Mouse (Mus musculus) mouse trophoblast stem cell (cell line): ENCODE data around the gene AI182371.

Experiments used
- in situ Hi-C, 2 experiments: fragments of 300-500 bp; cut with MseI, MboI; formaldehyde crosslinking; loops; 2 replicates in 1 of 2; 3 replicates in 1 of 2; pipeline ENCODE4 v1.15.1; 2025

The AI182371 gene

DNA sequence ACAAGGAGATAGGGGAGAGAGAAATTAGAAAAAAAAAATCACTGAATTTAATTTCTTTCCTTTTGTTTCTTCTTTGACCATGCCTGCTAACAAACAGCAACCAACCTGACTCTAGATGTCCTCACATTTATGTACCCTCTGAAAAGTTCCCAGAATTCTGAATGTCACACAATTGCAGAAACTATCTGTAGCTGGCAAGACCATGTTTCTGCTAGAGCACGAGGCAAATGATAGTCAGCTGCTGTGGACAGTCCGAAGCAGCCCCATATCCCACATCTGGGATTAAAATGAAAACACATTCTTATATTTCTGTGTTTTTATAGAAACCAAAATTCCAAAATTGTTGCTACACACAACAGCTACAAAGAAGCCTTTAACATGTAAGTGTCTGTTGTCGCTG is at the start of gene AI182371:
AI182371 (minus strand) TSS at position 101 of the 400 bp plus-strand sequence.
- in situ Hi-C loops = loop anchor here in 1 of 2 experiments (5.0 kb wide), 1 partner anchor 49 kb away; no protein-coding TSS in a partner anchor

DNA sequence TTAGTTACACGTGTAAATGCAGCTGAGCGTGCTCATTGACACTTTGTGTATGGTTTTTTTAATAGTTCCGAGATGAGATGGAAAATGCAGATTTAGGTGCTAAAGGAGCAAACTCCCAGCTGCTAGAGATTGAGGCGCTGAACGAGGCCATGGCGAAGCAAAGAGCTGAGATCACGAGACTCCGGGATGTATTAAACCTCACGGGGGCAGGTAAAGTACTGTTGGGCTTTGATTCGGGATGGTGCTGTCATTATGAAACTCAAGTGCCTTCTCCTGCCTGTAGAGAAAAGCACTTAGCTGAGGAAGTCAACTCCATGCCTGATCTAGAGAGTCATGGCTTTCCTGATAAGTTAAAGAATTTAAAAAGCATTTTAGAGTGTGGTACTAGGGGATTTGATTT is 47.5 kb upstream of the AI182371 start:
- in situ Hi-C loops = no loop called here

DNA sequence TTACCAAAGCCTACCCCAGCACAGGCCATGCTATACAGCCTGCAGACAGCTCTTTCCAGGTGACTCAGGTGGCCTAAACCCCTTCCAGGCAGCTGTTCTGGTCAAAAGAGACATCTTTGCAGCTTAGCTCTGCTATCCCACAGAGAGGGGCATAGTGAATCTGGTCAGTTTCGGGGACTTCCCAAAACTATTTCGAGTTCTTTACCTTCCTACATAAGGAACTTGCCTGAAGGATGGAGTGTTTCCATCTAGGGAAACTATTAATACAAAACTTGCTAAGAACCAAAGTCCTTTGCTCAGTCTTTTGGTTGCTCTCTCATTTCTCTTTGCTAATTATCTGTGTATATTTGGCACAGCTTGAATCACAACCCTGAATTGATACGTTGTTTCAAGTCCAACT is 40.3 kb upstream of the AI182371 start:
- in situ Hi-C loops = no loop called here

DNA sequence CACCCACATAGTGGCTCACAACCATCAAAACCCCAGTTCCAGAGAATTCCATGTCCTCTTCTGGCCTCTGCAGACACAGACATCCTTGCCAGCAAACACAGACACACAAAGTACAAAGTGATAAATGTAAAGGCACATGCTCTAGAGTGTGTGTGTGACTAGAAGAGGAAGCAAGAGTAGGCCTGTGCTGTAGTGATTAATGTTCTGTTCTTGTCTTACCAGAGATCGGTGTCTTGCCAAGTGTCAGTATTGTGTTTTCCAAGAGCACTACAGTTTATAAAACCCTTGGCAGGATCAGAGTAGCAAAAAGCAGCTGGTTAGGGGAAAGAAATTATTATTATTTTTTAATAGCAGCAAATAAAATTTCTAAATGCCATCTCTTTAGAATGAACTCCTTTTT is 37.2 kb upstream of the AI182371 start:
- in situ Hi-C loops = no loop called here

DNA sequence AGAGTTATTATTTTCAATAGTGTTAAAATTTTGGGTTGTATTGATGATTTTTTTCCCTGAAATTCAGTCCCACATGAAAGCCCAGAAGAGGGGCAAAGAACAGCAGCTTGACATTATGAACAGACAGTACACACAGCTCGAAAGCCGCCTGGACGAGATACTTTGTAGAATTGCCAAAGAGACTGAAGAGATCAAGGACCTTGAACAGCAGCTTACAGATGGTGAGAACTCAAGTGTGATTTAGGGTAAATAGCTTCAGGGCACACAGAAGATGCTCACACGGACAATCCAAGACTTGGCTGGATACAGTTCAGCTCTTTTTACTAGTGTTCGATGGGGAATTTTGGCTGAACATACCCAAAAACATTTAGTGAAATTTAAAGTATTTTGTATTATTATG is 32.5 kb upstream of the AI182371 start:
- in situ Hi-C loops = no loop called here

DNA sequence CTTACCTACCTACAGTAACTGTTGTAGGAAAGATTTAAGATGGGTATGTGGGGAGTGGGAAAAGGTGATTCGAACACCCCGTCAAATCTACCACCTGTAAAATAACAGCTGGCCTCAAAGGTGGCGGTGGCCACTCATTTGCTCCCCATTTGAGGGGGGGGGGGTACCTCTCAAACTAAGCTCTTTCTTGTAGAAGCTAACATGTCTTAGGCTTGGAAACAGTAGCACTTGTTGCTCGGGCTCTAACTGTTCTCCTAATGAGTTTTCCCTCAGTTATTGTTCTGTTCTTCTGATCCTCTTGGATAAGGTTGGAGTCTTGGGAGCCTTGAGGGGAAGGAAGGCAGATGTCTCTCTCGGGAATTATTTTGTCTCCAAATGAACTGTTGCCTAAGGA is 31.3 kb upstream of the AI182371 start:
- in situ Hi-C loops = no loop called here

DNA sequence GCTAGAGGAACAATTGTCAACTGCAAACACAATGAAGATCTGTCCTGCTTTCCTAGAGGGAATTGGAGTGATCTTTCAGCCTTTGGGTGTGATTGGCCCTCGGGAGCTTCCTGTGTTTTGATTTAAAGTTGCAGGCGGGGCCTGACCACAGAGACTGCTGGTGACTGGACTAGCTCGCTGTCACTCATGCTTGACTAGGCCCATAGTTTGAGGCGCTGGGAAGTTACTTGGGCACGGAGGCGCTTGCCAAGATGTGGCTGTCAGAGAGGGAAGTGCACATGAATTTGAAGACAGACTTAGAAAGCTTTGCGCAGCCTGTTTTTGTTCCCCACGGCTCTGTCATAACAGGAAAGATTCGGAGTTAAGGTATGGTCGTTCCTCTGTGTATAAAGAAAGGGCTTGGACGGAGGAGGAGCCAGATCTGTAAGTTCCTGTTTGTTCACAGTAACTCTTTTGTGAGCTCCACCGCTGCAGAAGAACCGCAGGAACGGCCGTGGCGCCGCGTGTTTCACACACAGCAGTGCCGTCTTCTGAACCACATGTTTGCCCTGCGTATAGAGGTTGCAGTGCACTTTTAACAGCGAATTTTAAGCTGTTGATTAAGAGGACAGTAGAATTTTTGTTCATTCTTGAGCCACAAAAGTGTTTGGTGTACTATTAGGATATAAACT is 30.8 kb upstream of the AI182371 start:
- in situ Hi-C loops = no loop called here

DNA sequence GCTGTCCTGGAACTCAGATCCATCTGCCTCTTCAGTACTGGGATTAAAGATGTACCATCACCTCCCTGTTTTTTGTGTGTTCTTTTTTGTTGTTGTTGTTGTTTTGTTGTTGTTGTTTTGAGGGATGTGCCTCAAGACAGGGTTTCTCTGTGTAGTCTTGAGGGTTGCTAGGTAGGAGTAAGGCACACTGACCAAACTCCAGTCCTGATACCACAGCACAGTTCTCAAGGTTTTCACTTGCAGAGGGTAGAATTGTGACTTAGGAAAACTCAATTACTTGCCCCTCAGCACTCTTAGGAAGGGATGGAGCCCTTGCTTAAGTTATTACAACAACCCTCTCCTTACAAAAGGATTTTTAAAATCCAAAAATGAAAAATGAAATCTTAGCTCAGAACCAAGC is 30.1 kb upstream of the AI182371 start:
- in situ Hi-C loops = no loop called here

DNA sequence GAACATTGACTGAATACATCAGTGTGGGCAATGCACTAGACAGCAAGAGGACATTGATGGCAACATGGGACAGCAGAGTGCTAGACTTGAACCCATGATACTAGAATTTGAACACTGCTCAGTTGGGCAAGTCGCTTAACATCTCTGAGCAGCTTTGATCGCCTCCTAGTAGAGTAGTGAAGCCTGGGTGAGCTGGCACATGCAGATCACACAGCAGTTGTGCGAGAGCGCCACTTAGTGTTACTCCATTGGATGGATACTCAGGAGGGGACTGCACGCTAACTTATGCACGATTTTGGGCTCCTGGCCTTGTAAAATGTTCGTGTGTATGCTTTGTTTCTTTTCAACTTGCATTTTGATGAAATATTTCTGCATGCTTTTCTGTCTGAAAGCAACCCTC is 23.4 kb upstream of the AI182371 start:
- in situ Hi-C loops = no loop called here

DNA sequence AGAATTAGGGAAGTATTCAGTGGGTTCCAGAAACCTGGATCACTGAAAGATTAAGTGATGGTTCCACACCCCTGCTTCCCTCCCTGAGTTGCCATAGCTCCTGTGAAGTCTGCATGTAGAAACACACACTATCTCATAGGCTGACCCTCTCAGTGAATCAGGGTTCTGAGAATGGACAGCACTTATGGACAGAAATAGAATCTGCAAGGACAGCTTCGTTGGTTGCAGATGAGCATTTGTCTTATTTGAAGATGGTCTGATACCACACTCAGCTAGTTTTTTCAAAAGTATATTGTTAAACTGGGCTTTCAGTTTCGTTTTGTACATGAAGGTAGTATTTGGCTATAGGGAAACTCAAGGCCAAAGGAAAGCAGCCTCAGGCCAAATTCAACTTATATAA is 9.2 kb upstream of the AI182371 start:
- in situ Hi-C loops = no loop called here

DNA sequence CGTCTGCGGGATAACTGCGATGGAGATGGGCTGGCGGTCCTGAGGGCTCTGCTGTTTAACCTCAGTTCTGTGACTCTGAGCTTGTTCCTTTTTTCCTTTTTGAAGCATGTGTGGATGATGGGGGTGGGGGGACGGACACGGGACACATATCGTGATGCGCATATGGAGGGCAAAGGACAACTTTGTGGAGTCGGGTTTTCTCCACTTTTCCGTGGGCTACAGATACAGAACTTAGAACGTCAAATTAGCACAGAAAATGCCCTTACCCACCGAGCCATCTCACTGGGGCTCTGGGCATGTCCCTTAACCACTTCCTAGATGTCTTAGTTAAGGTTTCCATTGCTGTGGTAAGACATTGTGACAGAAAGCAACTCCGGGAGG is 8.6 kb upstream of the AI182371 start:
- in situ Hi-C loops = loop anchor here in 1 of 2 experiments (5.0 kb wide), 1 partner anchor 63 kb away; no protein-coding TSS in a partner anchor

DNA sequence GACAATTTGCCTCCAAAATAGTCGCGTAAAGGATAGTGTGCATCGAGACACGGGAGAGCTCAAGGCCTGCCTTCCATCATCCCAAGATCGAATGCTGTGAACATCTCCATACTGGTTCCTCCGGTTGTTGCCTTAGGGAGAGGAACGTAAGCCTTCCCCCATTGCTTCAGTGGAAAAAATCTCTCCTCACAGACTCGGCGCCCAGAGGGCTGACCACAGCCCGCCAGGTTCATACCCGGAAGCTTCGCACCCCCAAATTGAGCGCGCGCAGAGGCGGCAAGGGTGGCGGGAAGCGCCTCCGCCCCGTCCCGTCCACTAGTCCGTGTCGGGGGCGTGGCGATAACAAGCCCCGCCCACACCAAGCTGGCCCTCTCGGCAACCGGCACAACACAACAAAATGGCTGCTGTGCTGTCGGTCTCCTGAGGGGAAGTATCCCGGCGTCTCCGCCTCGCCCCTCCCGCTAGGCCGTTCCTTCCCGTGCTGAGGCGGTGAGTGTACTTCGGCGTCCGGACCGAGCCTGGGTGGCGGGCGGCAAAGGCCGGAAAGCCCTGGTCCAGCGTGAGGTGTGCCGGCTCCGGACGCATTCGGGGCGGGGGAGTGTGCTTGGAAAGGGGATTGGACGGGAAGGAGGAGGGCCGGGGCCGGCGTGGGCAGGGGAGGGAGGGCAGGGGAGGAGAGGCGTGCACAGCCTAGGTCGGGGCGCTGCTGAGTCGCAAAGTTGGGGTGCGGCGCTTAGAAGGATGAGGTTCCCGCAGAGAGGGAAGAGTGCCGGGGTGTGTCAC is 8.0 kb upstream of the AI182371 start, which contains the start of gene Cntrl:
Cntrl (plus strand) TSS at position 352 of the 783 bp plus-strand sequence.
- in situ Hi-C loops = loop anchor here in 1 of 2 experiments (5.0 kb wide), 1 partner anchor 62 kb away; no protein-coding TSS in a partner anchor

DNA sequence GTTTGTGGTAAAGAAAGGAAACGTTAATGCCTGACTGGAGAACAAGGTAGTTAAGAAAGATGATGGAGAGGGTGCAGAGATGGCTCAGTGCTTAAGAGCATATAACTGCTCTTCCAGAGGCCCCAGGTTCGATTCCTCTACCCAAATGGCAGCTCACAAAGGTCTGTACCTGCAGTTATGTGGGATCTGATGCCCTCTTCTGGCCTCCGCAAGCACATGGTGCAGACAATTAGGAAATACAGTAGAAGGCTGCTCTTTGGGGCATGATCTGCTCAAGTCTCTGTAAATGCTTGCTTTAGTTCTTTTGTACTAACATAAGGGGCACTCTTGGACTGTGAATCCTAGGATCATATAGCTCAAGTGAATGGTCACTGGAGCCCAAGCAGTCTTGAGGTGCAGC is 7.4 kb upstream of the AI182371 start:
- in situ Hi-C loops = loop anchor here in 1 of 2 experiments (5.0 kb wide), 1 partner anchor 61 kb away; no protein-coding TSS in a partner anchor

DNA sequence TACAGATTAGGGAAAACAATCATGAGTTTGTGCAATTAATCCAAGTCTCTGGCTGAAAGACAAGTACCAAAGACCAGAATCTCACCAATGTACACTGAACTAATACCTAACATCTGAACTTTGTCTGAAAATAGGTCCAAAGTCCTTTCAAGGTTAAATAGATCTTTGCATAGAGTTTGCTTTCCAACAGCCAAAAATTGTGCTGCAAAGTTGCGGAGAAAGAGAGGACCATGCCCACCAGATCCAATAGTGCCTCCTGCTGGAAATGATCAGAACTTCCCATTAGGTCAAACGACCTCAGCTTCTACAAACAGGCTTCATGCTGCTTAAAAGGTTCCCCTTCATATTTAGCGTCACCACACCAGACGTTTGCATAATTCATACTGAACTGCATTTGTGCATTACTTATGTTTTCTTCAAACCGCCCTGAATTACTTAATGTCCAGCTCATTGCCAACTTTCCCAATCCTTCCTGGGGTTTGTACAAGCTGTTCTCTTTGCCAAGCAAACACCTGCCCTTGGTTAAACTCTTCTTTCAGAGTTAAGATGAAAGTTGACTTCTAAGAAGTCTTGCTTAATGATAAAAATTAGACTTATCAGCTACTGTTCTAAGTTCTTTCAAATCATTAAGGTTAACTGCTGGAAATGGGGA is 6.8 kb upstream of the AI182371 start:
- in situ Hi-C loops = loop anchor here in 1 of 2 experiments (5.0 kb wide), 1 partner anchor 61 kb away; no protein-coding TSS in a partner anchor

DNA sequence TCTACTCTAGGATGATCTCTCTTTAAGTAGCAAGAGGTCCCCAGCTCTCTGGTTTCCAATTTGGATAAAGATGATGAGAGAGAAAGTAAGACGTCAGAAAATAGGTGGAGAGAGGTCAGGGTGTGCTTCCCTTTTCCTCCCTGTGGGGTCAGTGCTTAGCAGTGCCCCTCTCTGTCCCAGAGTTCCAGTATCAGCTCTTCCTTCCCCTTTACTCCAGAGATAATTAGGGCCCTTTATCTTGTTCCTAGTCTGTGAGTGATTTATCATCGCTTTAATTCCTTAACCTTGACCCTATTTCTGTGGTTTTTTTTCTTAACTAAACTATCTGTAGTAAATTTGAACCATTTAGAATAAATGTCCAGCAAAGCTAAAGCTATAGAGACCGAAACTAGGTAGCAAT is 3.5 kb upstream of the AI182371 start:
- in situ Hi-C loops = loop anchor here (5.0 kb wide), 2 partner anchors 53 to 58 kb away; no protein-coding TSS in a partner anchor

DNA sequence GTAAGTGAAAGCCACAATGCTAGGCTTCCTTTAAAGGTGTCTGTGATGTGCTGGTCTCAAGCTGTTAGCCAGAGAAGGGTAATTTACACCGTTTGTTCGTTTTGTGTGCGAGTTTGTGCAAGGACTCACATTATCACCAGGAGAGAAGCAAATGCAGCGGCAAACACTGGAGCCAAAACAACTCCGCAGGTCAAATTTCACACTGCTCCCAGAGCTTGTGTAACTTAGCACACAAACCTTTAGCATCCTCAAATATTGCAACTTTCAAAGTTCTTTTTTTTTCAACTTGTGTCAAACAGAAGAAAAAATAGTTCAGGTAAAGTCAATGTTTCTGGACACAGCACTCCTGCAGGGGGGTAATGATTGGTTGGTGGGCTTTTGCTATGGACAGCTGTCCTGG is 2.2 kb upstream of the AI182371 start:
- in situ Hi-C loops = loop anchor here in 1 of 2 experiments (5.0 kb wide), 1 partner anchor 51 kb away; no protein-coding TSS in a partner anchor

DNA sequence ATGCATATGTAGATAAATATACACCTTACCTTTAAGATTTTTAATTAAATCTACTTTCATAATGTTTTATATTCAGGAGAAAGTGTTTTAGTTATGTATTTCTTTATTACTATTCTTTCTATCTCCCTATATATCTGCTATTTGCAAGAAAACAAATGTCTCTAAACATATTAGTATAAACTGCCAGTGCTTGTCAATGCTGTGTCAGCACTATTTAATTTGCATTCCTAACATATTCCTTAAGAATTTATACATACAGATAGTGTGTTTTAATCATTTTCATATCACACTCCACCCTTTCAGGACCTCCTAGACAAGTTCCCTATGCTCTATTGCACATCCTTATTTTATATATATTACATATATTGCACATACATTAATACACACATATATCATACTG is 1.4 kb upstream of the AI182371 start:
- in situ Hi-C loops = loop anchor here in 1 of 2 experiments (5.0 kb wide), 1 partner anchor 50 kb away; no protein-coding TSS in a partner anchor

DNA sequence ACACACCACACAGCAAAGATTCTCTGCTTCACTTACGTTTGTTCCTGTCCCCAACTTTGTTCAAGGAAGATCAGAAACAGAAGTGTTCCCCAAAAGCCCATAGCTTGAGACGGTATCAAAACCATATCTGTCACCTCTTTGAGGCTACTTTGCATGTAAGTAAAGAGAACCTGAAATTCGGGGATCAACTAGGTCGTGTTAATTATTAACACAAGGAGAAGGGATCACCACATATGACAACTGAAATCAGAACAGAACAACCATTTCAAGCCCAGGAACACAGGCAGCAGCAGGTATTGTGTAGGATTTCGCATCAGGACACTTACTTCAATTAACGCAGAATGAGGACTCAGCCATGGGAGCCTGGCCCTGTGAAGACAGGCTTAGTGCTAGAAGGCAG is 814 bp downstream of the AI182371 start:
- in situ Hi-C loops = loop anchor here in 1 of 2 experiments (5.0 kb wide), 1 partner anchor 48 kb away; no protein-coding TSS in a partner anchor

DNA sequence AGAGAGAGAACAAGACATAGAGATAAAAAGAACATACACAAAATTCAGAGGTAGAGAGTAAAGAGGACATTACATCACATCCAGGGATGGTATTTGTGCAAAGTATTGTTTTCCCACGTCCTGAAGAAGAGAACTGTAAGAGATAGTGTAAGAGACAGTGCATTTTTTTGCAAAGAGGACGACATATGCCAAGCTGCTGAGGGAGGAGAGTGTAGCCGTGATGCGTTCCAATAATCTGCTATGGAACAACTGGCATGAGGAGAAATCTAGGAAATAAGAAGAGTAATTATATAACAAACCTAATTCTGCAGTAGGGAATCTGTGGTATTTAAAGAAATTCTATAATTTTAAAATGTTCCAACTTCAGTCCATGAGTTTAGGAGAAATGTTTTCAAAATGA is 13.9 kb downstream of the AI182371 start:
- in situ Hi-C loops = no loop called here

DNA sequence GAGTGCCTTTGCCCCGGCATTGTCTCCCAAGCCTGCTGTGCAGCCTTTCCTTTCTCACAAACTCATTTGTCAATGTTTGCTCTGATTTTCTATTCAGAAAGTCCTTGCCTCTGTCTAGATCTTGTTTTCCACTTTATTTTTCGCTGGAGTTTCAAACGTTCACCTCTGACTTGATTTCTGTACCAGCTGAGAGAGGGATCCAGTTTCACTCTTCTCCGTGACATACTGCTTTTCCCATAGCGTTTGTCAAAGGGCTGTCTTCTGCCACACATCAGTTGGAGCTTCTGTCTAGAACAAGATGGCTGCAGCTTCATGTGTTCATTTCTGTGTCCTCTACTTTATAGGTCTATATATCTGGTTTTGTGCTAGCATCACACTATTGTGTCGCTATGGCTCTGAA is 22.2 kb downstream of the AI182371 start:
- in situ Hi-C loops = no loop called here

DNA sequence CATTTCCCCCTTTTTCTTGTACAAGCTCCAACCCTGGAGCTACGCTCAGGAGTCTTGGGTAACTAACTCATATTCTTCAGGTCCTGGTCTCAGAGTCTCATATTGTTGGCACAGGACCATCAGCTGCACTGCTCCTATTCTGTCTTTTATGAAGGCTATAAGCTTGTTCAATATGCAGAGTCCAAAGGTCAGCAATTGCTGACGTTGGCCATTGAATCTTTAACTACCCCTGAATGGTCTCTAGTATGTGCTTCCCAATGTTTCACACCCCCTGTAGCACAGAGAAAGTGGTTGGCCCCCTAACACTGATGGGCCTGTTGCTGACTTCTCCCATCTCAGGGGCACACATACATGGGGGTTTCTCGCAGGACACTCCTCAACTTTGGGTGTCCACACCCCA is 27.0 kb downstream of the AI182371 start:
- in situ Hi-C loops = no loop called here

DNA sequence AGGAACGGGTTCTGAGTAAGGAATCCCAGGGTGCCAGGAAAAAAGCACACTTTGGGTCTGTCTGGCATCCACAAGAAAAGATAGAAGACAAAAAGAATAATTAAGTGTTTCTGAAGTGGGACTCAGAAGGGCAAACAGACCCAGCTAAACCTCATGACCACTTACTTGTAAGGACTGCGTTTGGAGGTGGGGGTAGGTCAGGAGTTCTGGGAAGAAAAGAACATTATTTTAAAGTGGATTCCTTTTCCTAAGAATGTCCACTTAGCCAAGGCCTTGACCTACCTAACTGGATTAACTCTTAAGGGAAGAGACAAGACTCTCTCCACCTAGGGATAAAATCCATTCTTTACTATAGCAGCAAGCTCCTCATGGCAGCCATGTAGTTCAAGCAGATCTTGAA is 28.8 kb downstream of the AI182371 start:
- in situ Hi-C loops = no loop called here
